Mouse (Mus musculus) liver, adult 2 months (tissue): ENCODE results near the gene Bcl2l12.

ENCODE experiments used
- CTCF ChIP-seq: fragments of 200-500 bp; IDR thresholded peaks from 2 replicates; pipeline ENCODE4 v1.5.1; 2011; ENCODE audit warnings: low read depth, low read length, control low read depth
- POLR2A ChIP-seq: fragments of 200-500 bp; IDR thresholded peaks from 2 replicates; pipeline ENCODE4 v1.6.1; 2011; ENCODE audit warnings: low read length, control low read depth; ENCODE audit not compliant: insufficient read depth; ENCODE audit errors: extremely low read depth

- peak; percentile 51 for TF ChIP-seq CTCF
- TF ChIP-seq POLR2A: no peak
Observed at GRCm38 (mm10) chr7:44965975-44966374, 32.5 kb downstream of the Bcl2l12 start.
